Mouse (Mus musculus) heart, embryonic 15.5 days (tissue): ENCODE results near the gene Vmac. TPM values are rescaled to one million over a fixed set of nuclear protein-coding genes. Genes with fewer than 3 reads are reported as not detected.

Experiments used
- ATAC-seq: fragments of 200-750 bp; cut with Nextera tagmentation; replicated peaks from 2 replicates; pipeline ENCODE4 v1.8.0; 2017; ENCODE audit warnings: low read depth, moderate TSS enrichment; ENCODE audit not compliant: insufficient number of reproducible peaks, insufficient read depth, low FRiP score
- H3K27ac ChIP-seq: fragments of 300-500 bp; sonication (generic); 2 replicates; pipeline ENCODE4 v1.5.1; 2015; ENCODE audit warnings: mild to moderate bottlenecking, inconsistent platforms
- H3K27me3 ChIP-seq: fragments of 300-500 bp; sonication (generic); 2 replicates; pipeline ENCODE4 v1.6.1; 2015; ENCODE audit warnings: inconsistent platforms
- H3K36me3 ChIP-seq: fragments of 300-500 bp; sonication (generic); 2 replicates; pipeline ENCODE4 v1.6.1; 2015; ENCODE audit warnings: mild to moderate bottlenecking, inconsistent platforms
- H3K4me1 ChIP-seq: fragments of 300-500 bp; sonication (generic); replicated peaks from 2 replicates; pipeline ENCODE4 v1.6.1; 2015; ENCODE audit warnings: inconsistent platforms
- H3K4me2 ChIP-seq: fragments of 300-500 bp; sonication (generic); 2 replicates; pipeline ENCODE4 v1.6.1; 2015; ENCODE audit warnings: inconsistent platforms, mild to moderate bottlenecking, moderate library complexity
- H3K4me3 ChIP-seq: fragments of 300-500 bp; sonication (generic); 2 replicates; pipeline ENCODE4 v1.5.1; 2015; ENCODE audit warnings: mild to moderate bottlenecking, inconsistent platforms
- H3K9ac ChIP-seq: fragments of 300-500 bp; sonication (generic); 2 replicates; pipeline ENCODE4 v1.6.1; 2015; ENCODE audit warnings: mild to moderate bottlenecking, inconsistent platforms
- H3K9me3 ChIP-seq: fragments of 300-500 bp; sonication (generic); replicated peaks from 2 replicates; pipeline ENCODE4 v1.6.1; 2016; ENCODE audit warnings: inconsistent platforms
- WGBS: fragments of 180-500 bp; shearing (Covaris S2); methylation state at CpG from one replicate; pipeline ENCODE4 v1.1.7; 2015; ENCODE audit warnings: mixed read lengths; 5-methylcytosine and 5-hydroxymethylcytosine counted together
- polyA plus RNA-seq: library from polyadenylated mRNA; unstranded; fragments of >200 nt; fragmentation: Nextera tagmentation; extraction: Ambion mirVana; gene quantifications from 2 replicates; pipeline ENCODE4 v1.2.1, GENCODE M21; 2015

Gene Vmac
- 11.6 and 16.5 TPM in 2 replicates for polyA plus RNA-seq

- under 1% methylated on average over 59 of the region's 59 CpGs for WGBS
- peak within 1 kb of the TSS; percentile 94 for H3K9ac ChIP-seq
- H3K36me3 ChIP-seq: peaks cover 15% of the 10 kb centered on the region
- H3K4me1 ChIP-seq: peaks cover 38% of the 10 kb centered on the region
- H3K4me2 ChIP-seq: peak within 1 kb of the TSS; percentile 88
- H3K9me3 ChIP-seq: no peaks in the 10 kb centered on the region
- H3K27ac ChIP-seq: peak within 1 kb of the TSS; percentile 86
- no peaks in the 10 kb centered on the region for H3K27me3 ChIP-seq
- ATAC-seq: peak; percentile 74
- peak within 1 kb of the TSS; percentile 89 for H3K4me3 ChIP-seq
Observed at GRCm38 (mm10) chr17:56717363-56718058, at the start of gene Vmac, which contains the start of gene Ndufa11. TSS of gene Vmac (minus strand) at chr17:56718022. TSS of gene Ndufa11 (plus strand) at chr17:56717767.

GRCm38 (mm10) chr17:56766631-56767405 is 49.0 kb upstream of the Vmac start:
- no peaks in the 10 kb centered on the region for H3K9me3 ChIP-seq
- H3K36me3 ChIP-seq: peaks cover 43% of the 10 kb centered on the region
- H3K9ac ChIP-seq: no peak overlapping the region
- no peak for ATAC-seq
- H3K4me1 ChIP-seq: peaks cover 28% of the 10 kb centered on the region
- H3K27me3 ChIP-seq: no peaks in the 10 kb centered on the region
- 95% methylated on average over 27 of the region's 27 CpGs for WGBS
- H3K4me2 ChIP-seq: no peak overlapping the region
- no peak overlapping the region for H3K4me3 ChIP-seq
- H3K27ac ChIP-seq: no peak overlapping the region

GRCm38 (mm10) chr17:56765431-56765830 is 47.6 kb upstream of the Vmac start:
- H3K4me3 ChIP-seq: peak overlapping the region; percentile 84
- ATAC-seq: no peak
- H3K9ac ChIP-seq: peak overlapping the region; percentile 82
- no peaks in the 10 kb centered on the region for H3K27me3 ChIP-seq
- peak overlapping the region; percentile 99 for H3K27ac ChIP-seq
- H3K9me3 ChIP-seq: no peaks in the 10 kb centered on the region
- H3K36me3 ChIP-seq: peaks cover 39% of the 10 kb centered on the region
- WGBS: 45% methylated on average over 12 of the region's 12 CpGs
- H3K4me1 ChIP-seq: peaks cover 37% of the 10 kb centered on the region
- H3K4me2 ChIP-seq: peak overlapping the region; percentile 75

- Histone ChIP-seq H3K27me3 (no peaks in the 10 kb centered on the region), H3K4me1 (peaks cover 37% of the 10 kb centered on the region), H3K36me3 (peaks cover 31% of the 10 kb centered on the region), H3K27ac (peak within 1 kb of the TSS; percentile 99), H3K9me3 (no peaks in the 10 kb centered on the region), H3K4me3 (peak within 1 kb of the TSS; percentile 84), H3K4me2 (peak within 1 kb of the TSS; percentile 75), H3K9ac (peak within 1 kb of the TSS; percentile 82)
- peak; percentile 76 for ATAC-seq
- WGBS: 2% methylated on average over 57 of the region's 58 CpGs
Observed at GRCm38 (mm10) chr17:56764474-56765354, 46.9 kb upstream of the Vmac start, which contains the start of gene Dus3l. TSS of gene Dus3l (plus strand) at chr17:56764757.

- H3K27ac ChIP-seq: peak overlapping the region; percentile 99
- peak overlapping the region; percentile 84 for H3K4me3 ChIP-seq
- H3K4me2 ChIP-seq: peak overlapping the region; percentile 75
- no peak for ATAC-seq
- peaks cover 39% of the 10 kb centered on the region for H3K4me1 ChIP-seq
- H3K9ac ChIP-seq: no peak overlapping the region
- no peaks in the 10 kb centered on the region for H3K9me3 ChIP-seq
- H3K27me3 ChIP-seq: 0 out of 2 replicates have a peak, but pooled peaks cover 4% of the 10 kb centered on the region
- peaks cover 22% of the 10 kb centered on the region for H3K36me3 ChIP-seq
- whole genome bisulfite sequencing: 74% methylated on average over 8 of the region's 8 CpGs
Observed at GRCm38 (mm10) chr17:56763741-56764250, 46.0 kb upstream of the Vmac start.

- Histone ChIP-seq H3K27ac (peak overlapping the region; percentile 99), H3K9me3 (no peaks in the 10 kb centered on the region), H3K4me1 (peaks cover 39% of the 10 kb centered on the region), H3K27me3 (peaks cover 8% of the 10 kb centered on the region; the same call in 1 of the 2 replicates), H3K9ac (0 out of 2 replicates have a peak overlapping the region, but pooled peaks have one; percentile 16), H3K36me3 (peaks cover 15% of the 10 kb centered on the region), H3K4me2 (peak overlapping the region; percentile 83), H3K4me3 (no peak overlapping the region; the same call in 1 of the 2 replicates)
- WGBS: 40% methylated on average over 27 of the region's 27 CpGs
- ATAC-seq: no peak
Observed at GRCm38 (mm10) chr17:56762769-56763731, 45.2 kb upstream of the Vmac start.

GRCm38 (mm10) chr17:56761991-56762410 is 44.2 kb upstream of the Vmac start:
- H3K4me2 ChIP-seq: peak overlapping the region; percentile 83
- H3K27me3 ChIP-seq: peaks cover 19% of the 10 kb centered on the region
- no peaks in the 10 kb centered on the region for H3K9me3 ChIP-seq
- peaks cover 6% of the 10 kb centered on the region; the same call in 1 of the 2 replicates for H3K36me3 ChIP-seq
- ATAC-seq: peak; percentile 23; the same call in 1 of the 2 replicates
- H3K9ac ChIP-seq: peak overlapping the region; percentile 62
- 1% methylated on average over 27 of the region's 28 CpGs for WGBS
- H3K4me1 ChIP-seq: peaks cover 49% of the 10 kb centered on the region
- H3K27ac ChIP-seq: peak overlapping the region; percentile 92
- H3K4me3 ChIP-seq: peak overlapping the region; percentile 53

GRCm38 (mm10) chr17:56761077-56761476 is 43.3 kb upstream of the Vmac start:
- ATAC-seq: no peak
- peaks cover 54% of the 10 kb centered on the region for H3K4me1 ChIP-seq
- WGBS: 70% methylated on average over 3 of the region's 3 CpGs
- H3K9me3 ChIP-seq: no peaks in the 10 kb centered on the region
- no peak overlapping the region for H3K27ac ChIP-seq
- H3K4me3 ChIP-seq: no peak overlapping the region
- H3K27me3 ChIP-seq: peaks cover 28% of the 10 kb centered on the region
- H3K4me2 ChIP-seq: no peak overlapping the region
- no peaks in the 10 kb centered on the region for H3K36me3 ChIP-seq
- H3K9ac ChIP-seq: no peak overlapping the region

GRCm38 (mm10) chr17:56759261-56759660 is 41.4 kb upstream of the Vmac start:
- H3K4me3 ChIP-seq: no peak overlapping the region
- peaks cover 54% of the 10 kb centered on the region for H3K4me1 ChIP-seq
- no peaks in the 10 kb centered on the region for H3K36me3 ChIP-seq
- 59% methylated on average over 7 of the region's 7 CpGs for WGBS
- H3K4me2 ChIP-seq: no peak overlapping the region
- no peak overlapping the region for H3K27ac ChIP-seq
- peaks cover 46% of the 10 kb centered on the region for H3K27me3 ChIP-seq
- ATAC-seq: no peak
- H3K9me3 ChIP-seq: no peaks in the 10 kb centered on the region
- H3K9ac ChIP-seq: no peak overlapping the region

GRCm38 (mm10) chr17:56758132-56758531 is 40.3 kb upstream of the Vmac start:
- no peak for ATAC-seq
- 8% methylated on average over 12 of the region's 12 CpGs for WGBS
- H3K9ac ChIP-seq: no peak overlapping the region
- peaks cover 57% of the 10 kb centered on the region for H3K27me3 ChIP-seq
- no peak overlapping the region for H3K27ac ChIP-seq
- H3K9me3 ChIP-seq: no peaks in the 10 kb centered on the region
- peaks cover 50% of the 10 kb centered on the region for H3K4me1 ChIP-seq
- H3K4me3 ChIP-seq: no peak overlapping the region
- peak overlapping the region; percentile 99 for H3K4me2 ChIP-seq
- no peaks in the 10 kb centered on the region for H3K36me3 ChIP-seq
